Mouse (Mus musculus) cortical plate, adult 2 months (tissue): ENCODE measurements around the gene Kcmf1.

ENCODE experiments used
- CTCF ChIP-seq: fragments of 200-500 bp; IDR thresholded peaks from 2 replicates; pipeline ENCODE4 v1.5.1; 2011; ENCODE audit warnings: mild to moderate bottlenecking, control low read depth, low read length; ENCODE audit not compliant: insufficient read depth; ENCODE audit errors: extremely low read depth
- POLR2A ChIP-seq: fragments of 200-500 bp; IDR thresholded peaks from 2 replicates; pipeline ENCODE4 v1.6.1; 2011; ENCODE audit warnings: mild to moderate bottlenecking, low read length, control low read depth; ENCODE audit not compliant: insufficient read depth; ENCODE audit errors: extremely low read depth

GRCm38 (mm10) chr6:72911261-72911660 lies 11.5 kb upstream of the Kcmf1 start:
- TF ChIP-seq CTCF, result no peak
- TF ChIP-seq POLR2A, result no peak
